Mouse (Mus musculus) adrenal gland, postnatal 14 days (tissue): Measurements from ENCODE around the gene Mef2c. TPM values are rescaled to one million over a fixed set of nuclear protein-coding genes. Genes with fewer than 3 reads are reported as not detected.

Source experiments
- DNase-seq: peaks from one replicate; pipeline ENCODE4 v3.0.0; 2021; ENCODE audit warnings: mixed read lengths
- long read RNA-seq, 2 experiments: library from polyadenylated mRNA; stranded (forward); transcript quantifications; one replicate each; pipeline ENCODE4 v2.0.0; 2021
- total RNA-seq: library from RNA; stranded (reverse); gene quantifications from 2 replicates; pipeline ENCODE4 v1.2.3, GENCODE M21; 2021

The Mef2c gene
- total RNA-seq, result 43.2 and 53.7 TPM in 2 replicates
- long read RNA-seq, experiment 1, full-length matches to known transcripts, result 2 of 20 reads
- long read RNA-seq, experiment 1, partial matches to known transcripts, result 6 of 20 reads
- long read RNA-seq, experiment 1, other reads (novel, unspliced or antisense), result 12 of 20 reads
- long read RNA-seq, experiment 2, partial matches to known transcripts, result 0 of 6 reads
- long read RNA-seq, experiment 2, other reads (novel, unspliced or antisense), result 5 of 6 reads

DNA sequence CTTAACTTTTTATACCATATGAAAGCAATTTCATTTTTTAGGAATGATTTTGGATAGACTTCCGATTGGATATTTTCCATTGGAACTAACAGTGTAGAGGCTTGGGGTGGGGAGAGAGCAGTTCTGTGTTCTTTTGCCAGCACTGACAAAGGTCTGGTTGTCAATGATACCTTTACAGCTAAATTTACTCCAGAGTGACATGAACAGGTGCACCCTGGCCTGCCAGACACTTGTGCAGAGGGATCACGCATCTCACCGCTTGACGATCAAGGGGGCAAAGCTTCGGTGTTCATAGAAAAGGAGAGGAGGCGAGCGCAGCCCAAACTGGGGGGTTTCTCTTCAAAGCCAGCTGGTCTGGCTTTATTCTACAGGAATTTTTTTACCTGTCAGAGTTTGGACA lies at the start of gene Mef2c:
TSS of gene Mef2c (plus strand) at position 116 of the 400 bp plus-strand sequence.
- no peak for DNase-seq

- DNase-seq, result no peak
Observed at GRCm38 (mm10) chr13:83458729-83459128, 45.1 kb upstream of the Mef2c start.

DNA sequence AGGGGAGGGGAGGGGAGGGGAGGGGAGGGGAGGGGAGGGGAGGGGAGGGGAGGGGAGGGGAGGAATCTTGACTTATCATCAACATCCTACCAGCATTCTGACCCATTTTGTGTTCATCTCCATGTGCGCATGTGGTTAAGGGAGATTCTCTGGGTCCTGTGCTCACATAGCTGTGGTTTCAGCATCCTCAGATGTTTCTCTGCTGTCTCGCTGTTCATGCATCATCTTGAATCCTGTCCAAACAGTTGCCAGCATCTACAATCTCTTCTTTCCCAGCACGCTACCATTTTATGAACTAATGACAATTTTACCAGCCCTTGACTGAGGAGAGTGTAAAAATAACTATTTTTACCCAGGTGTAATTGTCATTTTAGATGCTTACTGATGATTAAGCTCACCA lies 44.2 kb upstream of the Mef2c start:
- no peak for DNase-seq

- no peak for DNase-seq
Observed at GRCm38 (mm10) chr13:83460620-83461019, 43.2 kb upstream of the Mef2c start.

- DNase-seq, result no peak
Observed at GRCm38 (mm10) chr13:83461556-83461955, 42.3 kb upstream of the Mef2c start.

GRCm38 (mm10) chr13:83466756-83467155 lies 37.1 kb upstream of the Mef2c start:
- no peak for DNase-seq

- no peak for DNase-seq
Observed at GRCm38 (mm10) chr13:83468794-83469193, 35.0 kb upstream of the Mef2c start.

GRCm38 (mm10) chr13:83473755-83474154 lies 30.1 kb upstream of the Mef2c start:
- no peak for DNase-seq

GRCm38 (mm10) chr13:83480388-83480787 lies 23.4 kb upstream of the Mef2c start:
- no peak for DNase-seq

DNA sequence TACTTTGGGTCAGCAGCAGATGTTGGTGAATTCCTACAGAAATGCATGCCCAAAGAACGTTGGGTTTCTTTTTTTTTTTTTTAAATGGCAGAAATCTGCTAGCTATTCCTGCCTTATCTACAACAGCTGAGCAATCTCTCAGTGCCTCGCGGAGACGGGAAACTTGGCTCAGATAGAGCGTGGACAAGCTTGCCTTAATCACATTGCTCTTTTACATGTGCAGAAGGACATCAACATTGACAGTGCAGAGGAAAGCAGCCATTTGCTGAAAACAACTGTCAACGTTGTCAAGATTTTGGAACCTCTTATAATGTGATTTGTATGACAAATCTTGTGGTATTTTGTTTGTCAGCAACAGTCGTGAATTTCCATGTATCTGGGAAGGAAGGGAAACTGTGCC lies 22.5 kb upstream of the Mef2c start:
- DNase-seq, result peak; percentile 5

GRCm38 (mm10) chr13:83482087-83482486 lies 21.7 kb upstream of the Mef2c start:
- peak; percentile 40 for DNase-seq

DNA sequence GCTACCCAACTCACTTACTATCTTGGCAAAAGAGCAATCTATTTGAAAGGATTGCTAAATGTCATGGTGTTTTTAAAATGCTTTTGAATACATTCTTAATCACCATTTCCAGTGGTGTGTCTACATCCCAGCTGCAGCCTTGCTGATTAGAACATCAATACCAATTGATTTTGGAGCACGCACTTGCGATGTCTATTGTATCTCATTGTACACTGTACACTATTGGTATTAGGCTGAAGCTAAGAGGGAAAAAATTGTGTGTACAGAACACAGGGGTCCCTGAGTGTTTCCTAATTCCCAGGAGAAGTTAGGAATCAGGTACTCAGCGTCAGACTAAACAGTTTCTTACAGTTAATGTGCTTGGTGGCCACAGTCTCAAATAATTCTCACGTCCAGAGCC lies 19.6 kb upstream of the Mef2c start:
- no peak for DNase-seq

DNA sequence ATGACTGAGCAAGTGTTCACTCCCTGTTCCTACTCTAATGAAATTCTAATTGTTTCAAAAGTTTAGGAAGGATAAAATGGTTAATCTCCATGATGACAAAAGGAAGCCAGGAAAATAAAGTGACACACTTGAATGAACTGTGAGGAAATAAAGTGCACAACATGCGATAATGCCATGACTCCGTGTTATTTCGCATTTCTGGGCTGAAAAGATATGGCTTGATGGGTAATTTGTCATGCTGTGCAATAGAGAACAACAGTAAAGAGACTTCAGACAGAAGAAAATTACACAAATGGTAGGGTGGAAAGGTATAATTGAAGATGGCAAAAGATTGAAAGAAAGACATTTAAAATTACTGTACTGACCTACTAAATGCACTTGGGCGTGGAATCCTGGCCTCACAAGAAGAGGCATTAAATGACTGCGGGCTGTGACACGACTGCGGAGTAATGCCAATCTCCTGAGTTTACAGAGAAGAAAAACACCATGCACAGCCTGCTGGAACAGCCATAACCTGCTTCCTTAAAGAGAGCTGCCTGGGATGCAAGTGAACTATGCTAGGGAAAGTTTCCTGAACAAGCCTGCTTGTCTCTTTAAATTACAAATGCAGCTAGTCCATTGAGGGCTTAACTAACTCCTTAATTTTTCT lies 19.0 kb upstream of the Mef2c start:
- DNase-seq, result no peak

- no peak for DNase-seq
Observed at GRCm38 (mm10) chr13:83492051-83492450, 11.8 kb upstream of the Mef2c start.

DNA sequence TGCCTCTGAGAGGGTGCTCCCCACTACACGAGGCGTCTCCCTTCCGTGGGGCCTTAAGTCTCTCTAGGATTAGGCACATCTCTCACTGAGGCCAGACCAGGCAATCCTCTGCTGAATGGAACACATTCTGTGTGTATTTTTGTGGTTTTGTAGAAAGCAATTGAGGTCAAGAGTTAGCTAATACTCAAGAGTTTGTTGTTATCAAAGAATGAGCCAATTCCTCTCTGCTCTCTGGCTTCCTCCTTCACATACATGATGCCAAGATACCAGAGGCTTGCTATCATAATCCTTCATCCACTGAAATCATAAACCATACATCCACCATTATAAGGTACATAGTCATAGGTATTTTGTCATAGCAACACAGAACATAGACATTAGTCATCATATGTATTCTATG lies 6.1 kb upstream of the Mef2c start:
- no peak for DNase-seq

GRCm38 (mm10) chr13:83499526-83499925 lies 4.3 kb upstream of the Mef2c start:
- DNase-seq, result no peak

GRCm38 (mm10) chr13:83507687-83508086 lies 3.9 kb downstream of the Mef2c start:
- DNase-seq, result no peak

DNA sequence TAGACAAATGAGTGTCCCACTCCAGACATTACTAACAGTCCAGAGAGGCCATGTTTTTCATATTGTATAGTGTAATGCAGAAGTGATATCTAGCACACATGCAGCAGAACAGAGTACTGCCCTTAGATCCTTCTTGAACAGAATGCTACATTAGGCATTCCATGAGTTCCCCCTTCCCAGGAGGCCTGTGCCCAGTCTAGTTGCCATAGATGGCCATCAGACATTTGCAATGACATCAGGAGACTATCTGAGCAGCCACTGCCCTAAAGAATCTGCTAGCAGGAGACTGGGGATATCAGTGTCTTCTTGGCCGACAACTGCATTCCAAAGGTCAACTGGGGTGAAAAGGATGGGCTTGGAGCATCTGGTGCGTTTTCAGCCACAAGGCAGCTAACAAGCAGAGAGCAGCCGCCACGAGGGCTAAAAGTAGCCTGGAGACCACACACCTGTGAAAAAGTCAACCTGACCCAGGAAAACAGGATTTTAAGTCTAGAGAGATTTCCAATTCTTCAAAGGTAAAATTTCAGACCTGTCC lies 11.2 kb downstream of the Mef2c start:
- DNase-seq, result no peak

GRCm38 (mm10) chr13:83517660-83518609 lies 14.1 kb downstream of the Mef2c start:
- peak; percentile 73 for DNase-seq

DNA sequence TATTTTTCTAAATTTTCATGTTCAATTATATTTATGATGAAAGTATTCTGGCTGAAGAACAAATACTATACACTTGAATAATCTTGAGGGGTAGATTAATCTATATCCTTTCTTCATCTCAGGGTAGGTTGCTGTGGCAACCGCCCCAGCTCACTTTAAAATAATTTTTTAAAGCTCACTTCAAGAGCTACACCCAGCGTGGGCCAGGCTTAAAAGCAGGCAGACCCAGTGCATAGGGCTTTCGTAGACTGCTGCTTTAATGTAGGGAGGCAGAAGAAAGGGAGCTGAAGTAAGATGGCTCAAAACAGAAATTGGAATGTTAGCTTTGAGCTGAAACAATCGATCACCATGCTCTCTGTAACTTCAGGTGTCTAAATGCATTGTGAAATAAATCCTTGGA lies 17.0 kb downstream of the Mef2c start:
- no peak for DNase-seq

GRCm38 (mm10) chr13:83523232-83523969 lies 19.6 kb downstream of the Mef2c start:
- DNase-seq, result peak; percentile 78
